Mouse (Mus musculus) cortical plate, adult 2 months (tissue): ENCODE results near the gene Ttc39d.

Experiments
- CTCF ChIP-seq: fragments of 200-500 bp; IDR thresholded peaks from 2 replicates; pipeline ENCODE4 v1.5.1; 2011; ENCODE audit warnings: mild to moderate bottlenecking, control low read depth, low read length; ENCODE audit not compliant: insufficient read depth; ENCODE audit errors: extremely low read depth
- POLR2A ChIP-seq: fragments of 200-500 bp; IDR thresholded peaks from 2 replicates; pipeline ENCODE4 v1.6.1; 2011; ENCODE audit warnings: mild to moderate bottlenecking, low read length, control low read depth; ENCODE audit not compliant: insufficient read depth; ENCODE audit errors: extremely low read depth

DNA sequence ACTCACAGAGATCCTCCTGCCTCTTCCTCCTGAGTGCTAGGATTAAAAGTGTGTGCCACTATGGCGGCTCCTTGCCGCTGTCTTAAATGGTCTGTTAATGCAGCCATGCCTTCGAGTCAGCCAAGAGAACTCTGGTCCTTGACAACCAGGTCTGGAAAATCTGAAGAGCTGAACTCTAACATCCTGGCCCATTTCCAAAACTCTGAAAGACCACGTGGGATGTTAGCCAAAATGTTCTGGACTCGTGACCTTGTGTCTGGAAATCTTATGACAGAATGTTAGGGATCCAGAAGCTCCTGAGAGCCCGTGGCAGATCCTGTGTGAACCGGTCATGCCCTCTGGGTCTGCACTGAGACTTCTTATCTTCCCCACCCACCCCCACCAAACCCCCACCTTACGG is 43.3 kb upstream of the Ttc39d start:
- no peak for TF ChIP-seq POLR2A
- no peak for TF ChIP-seq CTCF
